Comparison of ENCODE assay signal across 23 mouse cellular contexts in genomic region chr13:99069767-99070166, GRCm38 (mm10).
DNase-seq lines count a peak whose midpoint lies in the region; ATAC-seq lines count a peak whose summit lies in the region.
"Had no signal": no experiment of that assay in that cellular context is flagged by ENCODE, and none has a peak within 500 bp of the region (broad histone marks: within the 10 kb centered on the region; RNA-seq: fewer than 3 reads in every experiment).

No protein-coding gene starts in this region.

- H3K9me3 ChIP-seq in hindbrain, embryonic 15.5 days = no peaks in the 10 kb centered on the region
- no peaks in the 10 kb centered on the region for H3K9me3 ChIP-seq in hindbrain, embryonic 10.5 days
- no peaks in the 10 kb centered on the region for H3K9me3 ChIP-seq in limb, embryonic 12.5 days
- no peaks in the 10 kb centered on the region for H3K9me3 ChIP-seq in limb, embryonic 10.5 days (replicated peaks)
- H3K9me3 ChIP-seq in embryonic facial prominence, embryonic 13.5 days = no peaks in the 10 kb centered on the region
- H3K9me3 ChIP-seq: forebrain, embryonic 12.5 days had no signal

- no peak overlapping the region; the same call in 1 of the 2 replicates for H3K27ac ChIP-seq in hindbrain, embryonic 15.5 days (replicated peaks)
- no peak overlapping the region for H3K27ac ChIP-seq in hindbrain, embryonic 10.5 days
- peak overlapping the region; percentile 17; the same call in 1 of the 2 replicates for H3K27ac ChIP-seq in limb, embryonic 12.5 days
- no peak overlapping the region for H3K27ac ChIP-seq in limb, embryonic 10.5 days
- H3K27ac ChIP-seq in embryonic facial prominence, embryonic 13.5 days = peak overlapping the region; percentile 0; the same call in 1 of the 2 replicates
- H3K27ac ChIP-seq: forebrain, embryonic 12.5 days; heart, adult 2 months; macrophage had no signal

- no peaks in the 10 kb centered on the region for H3K27me3 ChIP-seq in hindbrain, embryonic 15.5 days
- H3K27me3 ChIP-seq in hindbrain, embryonic 10.5 days (ENCODE audit: insufficient read depth, poor library complexity, severe bottlenecking) = no peaks in the 10 kb centered on the region
- H3K27me3 ChIP-seq in limb, embryonic 12.5 days = no peaks in the 10 kb centered on the region
- H3K27me3 ChIP-seq in limb, embryonic 10.5 days (ENCODE audit: low read depth, poor library complexity, severe bottlenecking) = no peaks in the 10 kb centered on the region
- no peaks in the 10 kb centered on the region for H3K27me3 ChIP-seq in embryonic facial prominence, embryonic 13.5 days
- H3K27me3 ChIP-seq: forebrain, embryonic 12.5 days had no signal

- ATAC-seq in hindbrain, embryonic 15.5 days (ENCODE audit: low FRiP score, low read depth) = 0 out of 2 replicates have a peak, but pooled peaks have one; percentile 38
- no peak for ATAC-seq in limb, embryonic 12.5 days (ENCODE audit: insufficient number of reproducible peaks, insufficient read depth, low FRiP score, low TSS enrichment, low read depth)
- ATAC-seq in embryonic facial prominence, embryonic 13.5 days (ENCODE audit: insufficient number of reproducible peaks, insufficient read depth, low FRiP score, low TSS enrichment, low read depth) = no peak
- ATAC-seq: liver, postnatal 0 days; lung, postnatal 0 days; midbrain, embryonic 16.5 days had no signal

- H3K4me3 ChIP-seq in hindbrain, embryonic 15.5 days = no peak overlapping the region
- H3K4me3 ChIP-seq in hindbrain, embryonic 10.5 days = no peak overlapping the region
- H3K4me3 ChIP-seq in limb, embryonic 12.5 days (replicated peaks) = no peak overlapping the region
- H3K4me3 ChIP-seq in limb, embryonic 10.5 days = no peak overlapping the region
- no peak overlapping the region for H3K4me3 ChIP-seq in embryonic facial prominence, embryonic 13.5 days
- H3K4me3 ChIP-seq: erythroblast, embryonic 14.5 days; forebrain, embryonic 12.5 days; heart, adult 2 months had no signal

- H3K4me2 ChIP-seq in hindbrain, embryonic 15.5 days = no peak overlapping the region
- H3K4me2 ChIP-seq in limb, embryonic 12.5 days = no peak overlapping the region
- no peak overlapping the region for H3K4me2 ChIP-seq in embryonic facial prominence, embryonic 13.5 days
- H3K4me2 ChIP-seq: forebrain, embryonic 12.5 days; liver, embryonic 11.5 days had no signal

- peaks cover 26% of the 10 kb centered on the region for H3K4me1 ChIP-seq in hindbrain, embryonic 15.5 days (replicated peaks)
- peaks cover 18% of the 10 kb centered on the region for H3K4me1 ChIP-seq in hindbrain, embryonic 10.5 days (replicated peaks)
- peaks cover 22% of the 10 kb centered on the region for H3K4me1 ChIP-seq in limb, embryonic 12.5 days (replicated peaks)
- peaks cover 27% of the 10 kb centered on the region for H3K4me1 ChIP-seq in limb, embryonic 10.5 days
- H3K4me1 ChIP-seq in embryonic facial prominence, embryonic 13.5 days = peaks cover 47% of the 10 kb centered on the region

- H3K36me3 ChIP-seq in hindbrain, embryonic 15.5 days = no peaks in the 10 kb centered on the region
- no peaks in the 10 kb centered on the region for H3K36me3 ChIP-seq in hindbrain, embryonic 10.5 days
- no peaks in the 10 kb centered on the region for H3K36me3 ChIP-seq in limb, embryonic 12.5 days
- H3K36me3 ChIP-seq in limb, embryonic 10.5 days = no peaks in the 10 kb centered on the region
- H3K36me3 ChIP-seq in embryonic facial prominence, embryonic 13.5 days = no peaks in the 10 kb centered on the region
- H3K36me3 ChIP-seq: forebrain, embryonic 12.5 days had no signal

- DNase-seq in hindbrain, embryonic 10.5 days (ENCODE audit: low spot score) = no peak
- DNase-seq in limb, embryonic 10.5 days (ENCODE audit: low spot score) = no peak
- DNase-seq in left cerebral cortex, postnatal 25 days (ENCODE audit: low spot score in 2 of 2) = peak; percentile 39 to 80
- DNase-seq in heart, adult 18-20 months = no peak
- DNase-seq: adrenal gland, adult 2 months; cerebellum, adult 11-12 months; gastrocnemius, postnatal 10 days; heart, adult 2 months; heart, postnatal 36 days; kidney, adult 2 months; kidney, postnatal 10 days; liver, postnatal 0 days; thymus, adult 2 months; thymus, postnatal 4 days had no signal

- intact Hi-C loops in left cerebral cortex, postnatal 25 days (cut with DNase I) = loop anchor here (5.0 kb wide), 1 partner anchor 147 kb away; no protein-coding TSS in a partner anchor

- 63% methylated on average over 10 of the region's 10 CpGs for WGBS in hindbrain, embryonic 15.5 days
- 93% methylated on average over 10 of the region's 10 CpGs for WGBS in hindbrain, embryonic 10.5 days
- WGBS in limb, embryonic 12.5 days = 89% methylated on average over 10 of the region's 10 CpGs
- WGBS in limb, embryonic 10.5 days = 92% methylated on average over 10 of the region's 10 CpGs
- 76% methylated on average over 10 of the region's 10 CpGs for whole genome bisulfite sequencing in embryonic facial prominence, embryonic 13.5 days

- no peak overlapping the region for H3K9ac ChIP-seq in hindbrain, embryonic 15.5 days
- H3K9ac ChIP-seq in limb, embryonic 12.5 days (replicated peaks) = no peak overlapping the region
- no peak overlapping the region for H3K9ac ChIP-seq in embryonic facial prominence, embryonic 13.5 days
- H3K9ac ChIP-seq: forebrain, embryonic 12.5 days; liver, postnatal 0 days had no signal

Comparison
In these comparisons a context has a peak if more than half of its experiments do, and no peak if none do; other contexts are left out.
1. H3K27ac ChIP-seq: peak in limb, embryonic 12.5 days (single experiment) and embryonic facial prominence, embryonic 13.5 days (single experiment); none in hindbrain, embryonic 15.5 days (single experiment), hindbrain, embryonic 10.5 days (single experiment) and limb, embryonic 10.5 days (single experiment).
2. DNase-seq: peak in left cerebral cortex, postnatal 25 days (2 of 2); none in hindbrain, embryonic 10.5 days (single experiment), limb, embryonic 10.5 days (single experiment) and heart, adult 18-20 months (0 of 2).